Mouse (Mus musculus) neutrophil, adult 59 days (primary cell): ENCODE results near the gene Gtse1. TPM values are rescaled to one million over a fixed set of nuclear protein-coding genes. Genes with fewer than 3 reads are reported as not detected.

Source experiments
- total RNA-seq, 2 experiments: library from RNA; stranded (reverse); gene quantifications; 1 replicate in 1 of 2; 2 replicates in 1 of 2; pipeline ENCODE4 v1.2.4; 2023

Gtse1 gene
- 10 to 100 TPM; 15.2 to 15.8 TPM for total RNA-seq

DNA sequence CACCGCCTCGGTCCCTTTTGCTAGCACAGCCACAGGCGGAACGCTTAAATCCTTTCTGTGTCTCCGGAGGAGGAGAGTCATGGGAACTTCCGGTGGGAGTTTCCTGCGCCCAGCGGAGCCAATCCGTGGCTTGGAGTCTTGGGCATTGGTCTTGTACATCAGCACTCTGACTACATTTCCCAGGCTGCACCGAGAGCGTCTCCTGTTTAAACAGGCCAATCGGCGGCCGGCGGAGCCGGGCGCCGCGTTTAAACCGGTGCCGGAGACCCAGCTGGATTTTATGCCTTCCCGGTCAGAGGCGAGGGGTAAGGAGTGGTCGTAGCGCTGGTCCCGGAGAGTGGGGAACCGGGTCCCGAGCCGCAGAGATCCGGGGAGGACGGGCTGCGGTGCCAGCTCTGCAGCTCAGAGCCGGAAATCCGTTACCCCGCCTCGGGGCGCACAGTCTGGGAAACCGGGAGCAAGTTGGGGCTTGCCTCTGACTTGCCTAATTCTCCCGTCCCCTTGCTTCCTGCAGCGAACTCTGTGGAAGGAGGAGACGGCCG lies at the start of gene Gtse1:
Gene Gtse1, plus strand, starts transcription at position 256 of the 542 bp plus-strand sequence.

DNA sequence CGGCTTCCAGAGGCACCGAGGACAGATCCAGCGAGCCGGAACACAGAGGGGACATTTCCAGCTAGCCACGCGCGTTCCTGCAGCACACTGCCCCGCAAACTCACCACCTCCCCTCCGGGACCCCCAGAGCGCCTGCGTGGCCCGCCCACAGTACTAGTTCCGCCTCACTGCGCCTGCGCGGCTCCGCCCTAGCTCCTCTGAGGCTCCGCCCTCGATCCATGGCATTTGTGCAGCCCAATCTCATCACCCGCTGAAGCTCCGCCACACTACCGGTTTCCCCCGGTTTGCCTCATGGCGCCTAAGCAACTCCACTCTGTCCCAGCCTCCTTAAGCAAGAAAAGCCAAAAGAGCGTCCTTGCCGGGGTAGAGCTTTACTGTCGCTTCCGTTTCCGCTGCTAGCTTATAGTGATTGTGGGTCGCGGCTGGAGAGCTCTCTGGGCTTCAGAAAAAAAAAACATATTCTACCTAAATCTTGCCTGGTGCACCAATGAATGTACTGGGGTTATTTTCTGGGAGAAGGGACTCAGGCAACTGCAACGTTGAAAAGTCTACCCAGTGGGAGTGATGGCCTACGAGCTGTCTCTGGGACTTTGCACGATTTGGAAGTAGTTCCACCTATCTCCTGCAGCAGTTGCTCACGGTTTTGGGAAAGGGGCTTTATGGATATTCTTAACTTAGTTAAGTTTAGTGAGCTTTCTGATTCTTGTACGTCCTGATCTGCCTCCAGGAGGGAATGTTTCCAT lies 47.8 kb upstream of the Gtse1 start, which contains the start of gene Cdpf1:
Gene Cdpf1, minus strand, starts transcription at position 163 of the 743 bp plus-strand sequence.

DNA sequence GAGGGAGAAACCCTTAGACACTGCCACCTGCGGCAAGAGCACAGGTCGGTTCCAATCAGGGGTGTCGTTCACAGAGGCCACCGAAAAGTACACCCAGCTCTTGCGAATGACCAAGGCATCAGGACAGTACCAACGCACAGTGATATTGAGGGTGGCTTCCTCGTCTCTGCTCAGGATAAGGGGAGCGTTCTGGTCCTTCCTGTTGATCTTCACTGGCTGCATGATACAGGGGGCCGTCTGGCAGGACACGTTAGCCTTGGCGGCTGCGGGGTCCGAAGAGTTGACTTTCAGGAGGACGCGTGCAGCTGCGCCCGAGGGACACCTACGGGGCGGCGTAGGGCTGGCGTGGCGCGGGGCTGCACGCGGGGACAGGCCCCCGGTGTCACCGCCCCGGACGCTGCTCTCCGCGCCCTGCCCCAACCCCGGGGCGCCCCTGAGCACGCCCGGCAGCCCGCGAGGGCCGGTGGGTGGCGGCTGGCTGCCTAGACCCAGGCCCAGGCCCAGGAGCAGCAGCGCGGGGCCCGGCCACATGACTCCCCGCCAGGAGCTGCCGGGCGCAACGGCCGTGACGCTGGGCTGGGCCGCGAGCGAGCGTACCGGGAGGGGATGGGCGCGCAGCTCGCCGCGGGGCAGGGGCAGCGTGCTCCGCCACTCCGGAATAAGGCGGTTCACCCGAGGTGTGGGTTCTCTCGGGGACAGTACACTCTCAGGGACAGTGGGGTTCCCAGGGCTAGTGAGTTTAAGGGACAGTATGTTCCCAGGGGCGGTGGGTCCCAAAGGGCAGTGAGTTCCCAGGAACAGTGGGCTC lies 38.1 kb upstream of the Gtse1 start, which contains the start of gene Pkdrej:
Gene Pkdrej, minus strand, starts transcription at position 532 of the 808 bp plus-strand sequence.

DNA sequence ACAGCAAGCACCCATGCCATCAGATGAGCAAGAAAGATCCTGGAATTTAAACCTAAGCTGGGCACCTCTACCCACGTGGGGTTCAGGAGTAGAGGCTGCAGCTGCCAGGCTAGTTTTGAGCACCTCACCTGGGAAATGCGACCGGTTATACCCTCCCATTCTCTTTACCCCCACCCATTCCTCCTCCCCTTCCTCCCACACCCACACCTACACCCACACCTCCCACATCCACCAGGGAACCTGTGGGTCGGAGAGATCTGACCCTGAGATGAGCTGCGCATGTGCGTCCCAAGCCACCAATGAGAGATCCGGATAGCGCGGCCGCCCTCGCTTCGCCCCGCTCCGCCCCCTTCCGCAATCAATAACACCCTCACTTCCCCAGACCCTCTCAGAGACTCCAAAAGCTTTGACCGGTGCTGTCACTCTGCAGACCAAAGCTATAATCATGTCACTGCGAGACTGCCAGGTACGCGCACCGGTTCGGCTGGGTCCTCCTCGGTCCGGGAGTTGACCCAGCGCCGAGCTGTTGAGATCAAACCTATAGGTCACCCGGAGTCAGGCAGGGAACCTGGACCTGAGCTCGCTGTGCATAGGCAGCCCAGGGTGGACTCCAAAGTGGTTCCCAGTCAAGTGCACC lies 27.5 kb upstream of the Gtse1 start, which contains the start of gene Ttc38:
Gene Ttc38, plus strand, starts transcription at position 353 of the 637 bp plus-strand sequence.

DNA sequence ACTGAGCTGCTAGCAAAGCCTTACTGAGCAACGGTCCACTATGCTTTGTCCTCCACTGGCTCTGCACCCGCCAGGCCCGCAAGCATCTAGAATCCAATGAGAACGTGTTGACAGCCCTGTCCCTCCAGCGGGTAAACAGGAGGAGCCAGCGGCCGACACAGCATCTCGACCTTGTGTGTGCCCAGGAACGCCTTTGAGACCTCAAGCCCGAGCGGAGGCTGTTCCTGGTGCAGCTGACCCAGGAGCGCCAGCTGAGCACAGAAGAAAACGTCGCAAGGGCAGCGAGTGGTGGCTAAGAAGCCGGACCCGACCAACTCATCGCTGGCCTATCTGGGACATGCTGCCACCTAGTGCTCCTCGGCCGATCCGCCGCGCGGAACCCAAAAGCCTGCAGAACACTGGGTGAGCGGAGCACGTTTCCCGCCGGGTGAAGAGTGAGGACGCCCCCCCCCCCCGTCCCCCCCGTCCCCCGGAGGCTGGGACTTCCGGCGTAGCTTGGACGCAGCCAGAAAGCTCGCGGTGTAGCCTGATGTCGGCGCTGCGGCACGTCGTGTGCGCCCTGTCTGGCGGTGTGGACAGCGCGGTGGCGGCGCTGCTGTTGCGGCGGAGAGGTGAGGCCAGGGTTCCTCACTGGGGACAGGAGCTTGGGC lies 19.4 kb downstream of the Gtse1 start, which contains the start of gene Trmu:
Gene Trmu, plus strand, starts transcription at position 465 of the 650 bp plus-strand sequence.

Other genes with a start within 250 kb of the Gtse1 start
- gene Ppara, start 124.8 kb upstream of the Gtse1 start, total RNA-seq, result not detected
- gene Cdpf1, start 48.0 kb upstream of the Gtse1 start, total RNA-seq, result 1 to 10 TPM; 6.4 to 6.9 TPM
- gene Pkdrej, start 38.0 kb upstream of the Gtse1 start, total RNA-seq, result not detected
- gene Ttc38, start 27.4 kb upstream of the Gtse1 start, total RNA-seq, result 10 to 100 TPM in 1 of 2 experiments, 1 to 10 TPM in 1; 9.1 to 12.2 TPM
- gene Trmu, start 19.6 kb downstream of the Gtse1 start, total RNA-seq, result 10 to 100 TPM in 1 of 2 experiments, 1 to 10 TPM in 1; 9.5 to 11.7 TPM
- gene Celsr1, start 174.0 kb downstream of the Gtse1 start, total RNA-seq, result 1 to 10 TPM; 1.4 to 3.0 TPM
- gene Gramd4, start 197.9 kb downstream of the Gtse1 start, total RNA-seq, result 10 to 100 TPM; 10.2 to 17.1 TPM